Mouse (Mus musculus): ENCODE measurements around the gene Zfr. TPM values are rescaled to one million over a fixed set of nuclear protein-coding genes. Genes with fewer than 3 reads are reported as not detected.
"Not testable (repeated sequence)": the region's sequence is repeated elsewhere in the genome, so short reads cannot be mapped to it uniquely, and the experiment has no call there.

Gene Zfr
- polyA plus RNA-seq, 1 experiment from 2014 or later, result 128 TPM

DNA sequence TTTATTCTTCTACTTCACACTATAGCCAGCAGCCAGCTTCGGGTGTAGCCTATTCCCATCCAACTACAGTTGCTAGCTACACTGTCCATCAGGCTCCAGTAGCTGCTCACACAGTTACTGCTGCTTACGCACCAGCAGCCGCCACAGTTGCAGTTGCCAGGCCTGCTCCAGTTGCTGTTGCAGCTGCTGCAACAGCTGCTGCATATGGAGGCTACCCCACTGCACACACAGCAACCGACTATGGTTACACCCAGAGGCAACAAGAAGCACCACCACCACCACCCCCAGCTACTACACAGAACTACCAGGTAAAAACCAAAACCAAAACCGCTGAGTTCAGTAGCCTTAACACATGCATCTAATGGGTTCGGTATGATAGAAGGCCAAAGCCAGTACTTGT lies 18.7 kb downstream of the Zfr start:
- H3K4me2 ChIP-seq, result no peak overlapping the region
- no peak overlapping the region for H3K27ac ChIP-seq
- ATAC-seq (ENCODE audit: insufficient number of reproducible peaks, low FRiP score, low TSS enrichment, low read depth), result no peak
- H3K27me3 ChIP-seq, result no peaks in the 10 kb centered on the region
- H3K4me1 ChIP-seq, result peaks cover 3% of the 10 kb centered on the region; the same call in 1 of the 2 replicates
- H3K36me3 ChIP-seq, result peaks cover 25% of the 10 kb centered on the region
- WGBS, result 82% methylated on average over 6 of the region's 6 CpGs
- no peak overlapping the region for H3K4me3 ChIP-seq
- H3K9me3 ChIP-seq, result no peaks in the 10 kb centered on the region
- no peak overlapping the region for H3K9ac ChIP-seq

DNA sequence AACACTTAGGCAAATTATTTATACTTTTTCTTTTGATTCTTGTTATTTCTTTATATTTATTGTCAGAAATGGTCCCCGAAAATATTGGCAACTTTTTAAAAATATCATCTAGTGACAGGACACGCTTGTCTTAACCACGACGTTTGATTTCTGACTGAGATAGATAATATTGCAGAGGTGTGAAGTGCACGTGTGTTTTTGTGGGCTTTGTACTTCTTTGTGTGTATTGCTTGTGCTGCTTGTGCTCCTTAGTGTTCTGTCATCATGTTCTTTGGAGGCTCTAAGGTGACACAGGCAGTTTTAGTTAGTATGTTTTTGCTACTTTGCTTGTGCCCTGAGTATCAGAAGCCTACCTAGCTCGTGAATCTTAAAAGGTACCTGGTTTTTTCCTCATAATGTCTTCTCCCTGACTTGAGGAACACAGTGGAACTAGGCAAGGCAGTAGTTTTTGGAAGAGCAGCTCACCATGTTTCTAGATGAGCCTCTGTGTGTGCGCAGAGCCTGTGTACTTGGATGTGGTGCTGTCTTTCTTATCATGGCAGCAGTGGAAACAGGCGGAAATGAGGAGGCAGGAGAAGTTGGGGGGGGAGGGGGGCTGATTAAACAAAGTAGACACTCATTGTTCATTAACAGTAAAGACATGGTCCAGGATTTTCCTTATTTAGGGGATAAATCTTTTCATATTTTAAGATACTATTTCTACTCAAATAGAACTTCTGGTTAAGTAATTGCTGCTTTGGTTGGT lies 23.5 kb downstream of the Zfr start:
- ATAC-seq (ENCODE audit: insufficient number of reproducible peaks, low FRiP score, low TSS enrichment, low read depth), result no peak
- Histone ChIP-seq H3K36me3 (peaks cover 35% of the 10 kb centered on the region), H3K27me3 (no peaks in the 10 kb centered on the region), H3K4me1 (no peaks in the 10 kb centered on the region), H3K4me2 (no peak overlapping the region), H3K9ac (no peak overlapping the region), H3K27ac (no peak overlapping the region), H3K9me3 (no peaks in the 10 kb centered on the region), H3K4me3 (no peak overlapping the region)
- 91% methylated on average over 8 of the region's 8 CpGs for WGBS

DNA sequence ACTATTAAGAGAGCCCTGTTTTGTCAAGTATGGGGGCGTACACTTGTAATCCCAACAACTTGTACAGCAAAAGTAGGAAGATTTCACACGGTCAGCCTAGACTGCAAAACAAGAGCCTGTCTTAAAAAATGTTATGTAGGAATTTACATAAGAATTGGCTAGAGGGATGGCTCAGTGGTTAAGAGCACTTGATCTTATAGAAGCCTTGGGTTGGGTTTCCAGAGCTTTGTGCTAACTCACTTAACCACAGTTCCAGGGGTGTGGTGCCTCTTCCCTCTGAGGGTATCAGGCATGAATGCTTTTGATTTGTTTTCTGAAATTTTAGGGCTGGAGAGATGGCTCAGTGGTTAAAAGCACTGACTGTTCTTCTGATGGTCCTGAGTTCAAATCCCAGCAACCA lies 29.8 kb downstream of the Zfr start:
- 94% methylated on average over 2 of the region's 2 CpGs for WGBS
- no peak for ATAC-seq (ENCODE audit: insufficient number of reproducible peaks, low FRiP score, low TSS enrichment, low read depth)
- H3K4me2 ChIP-seq, result no peak overlapping the region

DNA sequence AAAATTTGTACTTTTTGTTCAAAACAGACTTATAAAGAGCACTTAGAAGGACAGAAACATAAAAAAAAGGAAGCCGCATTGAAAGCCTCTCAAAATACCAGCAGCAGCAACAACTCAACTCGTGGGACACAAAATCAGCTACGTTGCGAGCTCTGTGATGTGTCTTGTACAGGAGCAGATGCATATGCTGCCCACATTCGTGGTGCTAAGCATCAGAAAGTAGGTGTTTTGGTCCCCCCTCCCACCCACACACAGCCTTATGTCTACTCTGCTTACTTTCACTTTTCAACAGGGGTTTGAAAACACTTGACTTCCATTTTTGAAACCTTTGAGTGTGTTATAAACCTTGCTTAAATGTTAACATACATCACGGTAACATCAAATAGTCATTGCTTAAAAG lies 31.9 kb downstream of the Zfr start:
- no peak for ATAC-seq (ENCODE audit: insufficient number of reproducible peaks, low FRiP score, low TSS enrichment, low read depth)
- H3K4me2 ChIP-seq, result no peak overlapping the region
- H3K36me3 ChIP-seq, result peaks cover 50% of the 10 kb centered on the region
- 92% methylated on average over 6 of the region's 6 CpGs for WGBS
- H3K27me3 ChIP-seq, result no peaks in the 10 kb centered on the region
- H3K4me3 ChIP-seq, result no peak overlapping the region
- no peaks in the 10 kb centered on the region for H3K9me3 ChIP-seq
- no peaks in the 10 kb centered on the region for H3K4me1 ChIP-seq
- H3K27ac ChIP-seq, result no peak overlapping the region
- H3K9ac ChIP-seq, result no peak overlapping the region

More for the DNA sequence above, 29.8 kb downstream of the Zfr start:
- no peak overlapping the region for H3K9ac ChIP-seq
- no peak overlapping the region for H3K4me3 ChIP-seq
- H3K27me3 ChIP-seq, result no peaks in the 10 kb centered on the region
- H3K4me1 ChIP-seq, result no peaks in the 10 kb centered on the region
- H3K9me3 ChIP-seq, result no peaks in the 10 kb centered on the region
- H3K27ac ChIP-seq, result no peak overlapping the region
- H3K36me3 ChIP-seq, result peaks cover 41% of the 10 kb centered on the region

DNA sequence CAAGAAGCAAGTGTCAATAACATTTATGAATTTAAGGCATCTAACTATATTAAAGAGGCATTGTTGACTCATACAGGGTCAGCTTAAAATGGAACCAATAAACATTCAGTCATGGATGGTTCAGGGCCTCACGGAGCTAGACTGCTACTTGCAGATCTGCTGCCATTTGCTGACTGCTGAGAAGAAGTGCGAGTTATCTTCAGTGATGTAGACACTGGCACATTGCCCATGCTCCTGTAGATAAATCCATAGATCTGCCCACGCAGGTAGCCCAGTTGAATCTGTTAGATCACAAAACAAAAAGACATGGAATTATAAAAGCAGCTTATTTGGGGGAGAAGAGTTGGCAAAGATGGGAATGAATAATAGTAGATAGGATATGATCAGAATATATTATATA lies 36.1 kb downstream of the Zfr start:
- H3K27me3 ChIP-seq, result no peaks in the 10 kb centered on the region
- no peaks in the 10 kb centered on the region for H3K4me1 ChIP-seq
- H3K36me3 ChIP-seq, result peaks cover 64% of the 10 kb centered on the region

DNA sequence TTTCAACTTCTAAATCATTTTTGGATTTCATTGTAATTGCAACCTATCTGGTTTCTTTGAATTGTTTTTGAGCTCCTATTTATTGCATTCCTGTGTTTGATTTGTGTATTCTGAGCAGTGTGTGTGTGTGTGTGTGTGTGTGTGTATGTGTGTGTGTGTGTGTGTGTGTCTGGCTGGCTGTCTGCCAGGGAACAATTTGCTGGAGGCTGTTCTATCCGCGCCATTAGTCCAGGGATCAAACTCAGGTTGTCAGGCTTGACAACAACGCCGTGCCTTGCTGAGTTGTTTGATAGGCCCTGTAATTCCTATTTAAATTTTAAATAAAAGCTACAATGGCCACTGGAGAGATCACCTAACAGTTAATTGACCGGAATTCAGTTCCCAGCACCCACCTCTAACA lies 60.5 kb downstream of the Zfr start:
- ATAC-seq (ENCODE audit: insufficient number of reproducible peaks, low FRiP score, low TSS enrichment, low read depth), result no peak
- peaks cover 51% of the 10 kb centered on the region for H3K36me3 ChIP-seq

More for the DNA sequence above, 36.1 kb downstream of the Zfr start:
- H3K9ac ChIP-seq, result no peak overlapping the region
- no peaks in the 10 kb centered on the region for H3K9me3 ChIP-seq
- no peak overlapping the region for H3K27ac ChIP-seq
- WGBS, result 88% methylated on average over 3 of the region's 3 CpGs
- no peak overlapping the region for H3K4me3 ChIP-seq
- ATAC-seq (ENCODE audit: insufficient number of reproducible peaks, low FRiP score, low TSS enrichment, low read depth), result no peak
- H3K4me2 ChIP-seq, result no peak overlapping the region

DNA sequence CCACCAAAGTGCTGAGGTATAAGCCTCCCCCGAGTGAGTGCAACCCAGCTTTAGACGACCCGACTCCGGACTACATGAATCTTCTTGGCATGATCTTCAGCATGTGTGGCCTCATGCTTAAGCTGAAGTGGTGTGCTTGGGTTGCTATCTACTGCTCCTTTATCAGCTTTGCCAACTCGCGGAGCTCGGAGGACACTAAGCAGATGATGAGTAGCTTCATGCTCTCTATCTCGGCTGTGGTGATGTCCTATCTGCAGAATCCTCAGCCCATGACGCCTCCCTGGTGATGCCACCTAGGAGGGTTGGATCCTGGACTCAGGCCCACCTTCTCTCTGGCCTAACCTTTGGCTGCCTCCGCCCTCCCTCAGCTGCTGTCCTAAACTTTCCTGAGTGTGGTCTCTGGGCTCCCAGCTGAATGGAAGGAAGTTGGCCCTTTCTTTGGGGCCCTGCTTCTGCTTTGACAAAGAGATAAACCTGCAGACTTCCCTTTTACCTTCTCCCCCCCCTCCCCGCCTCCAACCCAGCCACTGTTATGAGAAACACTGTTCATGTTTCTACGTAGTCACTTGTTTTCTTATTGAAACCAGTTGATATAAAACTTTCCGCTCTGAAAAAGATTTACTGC lies 63.7 kb downstream of the Zfr start:
- H3K27ac ChIP-seq; H3K4me1 ChIP-seq; H3K9ac ChIP-seq; ATAC-seq (ENCODE audit: insufficient number of reproducible peaks, low FRiP score, low TSS enrichment, low read depth); H3K4me3 ChIP-seq; H3K9me3 ChIP-seq; H3K4me2 ChIP-seq; H3K27me3 ChIP-seq: not testable (repeated sequence)
- peaks cover 37% of the 10 kb centered on the region for H3K36me3 ChIP-seq
- WGBS, result 85% methylated on average over 13 of the region's 13 CpGs

More for the DNA sequence above, 60.5 kb downstream of the Zfr start:
- Histone ChIP-seq H3K9ac (no peak overlapping the region), H3K9me3 (no peaks in the 10 kb centered on the region), H3K4me2 (no peak overlapping the region), H3K4me3 (no peak overlapping the region), H3K4me1 (no peaks in the 10 kb centered on the region), H3K27ac (no peak overlapping the region), H3K27me3 (no peaks in the 10 kb centered on the region)
- 72% methylated on average over 5 of the region's 5 CpGs for WGBS

DNA sequence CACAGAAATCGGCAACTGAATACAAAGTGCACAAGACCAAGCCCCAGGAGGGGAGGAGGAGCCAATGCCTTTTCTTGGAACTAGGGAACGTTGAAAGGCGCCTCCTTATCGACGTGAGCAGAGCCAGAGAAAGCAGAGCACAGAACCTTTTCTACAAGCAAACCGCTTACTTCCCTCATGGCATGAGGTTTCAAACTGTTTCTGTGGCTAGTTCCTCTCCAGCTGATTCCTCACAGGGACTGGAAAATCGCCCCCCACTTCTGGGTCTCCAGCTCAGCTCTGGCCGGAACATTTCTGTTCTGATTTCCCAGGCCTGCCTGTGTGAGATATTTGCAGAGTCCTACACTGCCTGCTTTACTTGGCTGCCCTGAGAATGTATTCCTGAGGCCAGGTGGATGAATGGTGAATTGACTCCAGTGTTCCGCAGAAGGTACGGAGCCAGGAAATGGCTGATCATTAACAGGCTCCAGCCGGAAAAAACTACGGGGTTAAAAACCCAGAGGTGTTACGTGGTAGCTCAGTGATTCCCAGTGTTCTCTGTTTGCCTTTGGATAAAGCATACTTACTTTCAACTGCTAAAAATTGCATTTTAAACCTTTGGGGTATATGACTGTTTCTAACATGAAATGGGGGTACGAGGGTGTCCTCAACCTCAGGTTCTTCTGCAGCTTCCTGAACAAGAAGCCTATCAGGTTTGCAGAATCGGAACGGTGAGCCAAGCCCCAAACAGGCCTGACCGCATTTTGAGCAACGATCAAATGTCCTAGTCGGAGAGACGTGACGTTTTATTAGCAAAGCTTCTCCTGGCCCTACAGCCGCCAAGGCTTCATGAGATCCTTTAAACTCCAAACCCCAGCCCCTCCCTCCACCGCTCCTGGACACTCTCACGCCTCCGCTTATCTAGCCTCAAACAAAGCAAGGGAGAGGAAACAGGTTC lies 76.5 kb downstream of the Zfr start:
- Histone ChIP-seq H3K9ac (no peak overlapping the region), H3K4me2 (peak overlapping the region; percentile 31), H3K36me3 (peaks cover 12% of the 10 kb centered on the region), H3K4me3 (peak overlapping the region; percentile 11; the same call in 1 of the 2 replicates), H3K27me3 (no peaks in the 10 kb centered on the region), H3K4me1 (peaks cover 29% of the 10 kb centered on the region), H3K27ac (peak overlapping the region; percentile 76), H3K9me3 (no peaks in the 10 kb centered on the region)
- ATAC-seq (ENCODE audit: insufficient number of reproducible peaks, low FRiP score, low TSS enrichment, low read depth), result peak; percentile 87
- 23% methylated on average over 25 of the region's 25 CpGs for WGBS

DNA sequence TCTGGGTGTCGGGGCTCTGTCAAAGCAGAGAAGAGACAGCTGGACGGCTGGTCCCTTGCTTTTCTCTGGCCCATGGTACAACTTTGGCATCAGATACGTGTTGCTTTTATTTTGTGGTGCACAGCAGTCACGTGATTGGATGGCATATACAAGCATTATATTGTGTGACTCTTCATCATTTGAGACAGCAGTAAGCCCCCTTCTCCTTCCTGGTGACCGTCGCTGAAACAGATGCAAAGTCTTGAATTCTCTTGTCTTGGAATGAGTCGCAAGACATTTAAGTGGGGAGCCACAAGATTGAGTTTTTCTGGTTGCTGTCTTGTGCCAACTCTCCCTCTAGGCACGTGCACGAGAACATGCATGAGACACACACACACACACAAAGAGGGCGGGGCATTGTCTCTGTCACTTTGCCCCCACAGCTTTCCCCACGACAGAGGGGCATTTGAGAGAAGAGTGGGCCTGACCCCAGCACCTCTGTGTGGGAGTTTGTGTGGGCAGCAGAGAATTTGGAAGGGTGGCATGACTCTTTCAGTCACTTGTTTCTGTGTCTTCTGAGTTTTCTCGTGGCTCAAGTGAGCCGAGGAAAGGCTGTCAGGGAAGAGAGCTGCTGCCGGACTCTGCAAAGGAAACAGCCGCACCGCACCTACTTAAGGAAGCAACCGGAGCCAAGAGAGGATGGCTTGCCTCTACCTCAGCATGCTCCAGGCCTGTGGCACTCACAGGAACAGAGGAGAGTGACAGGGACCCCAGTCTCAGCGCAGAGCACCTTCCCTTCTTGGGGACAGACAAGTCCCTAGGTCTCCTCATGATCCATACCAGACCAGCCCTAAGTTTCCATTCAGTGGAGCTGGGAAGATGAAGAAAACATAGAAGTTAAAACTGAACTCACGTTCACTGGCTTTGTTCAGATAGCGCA lies 77.4 kb downstream of the Zfr start:
- H3K27ac ChIP-seq, result peak overlapping the region; percentile 76
- H3K27me3 ChIP-seq, result no peaks in the 10 kb centered on the region
- peak overlapping the region; percentile 31 for H3K4me2 ChIP-seq
- peaks cover 8% of the 10 kb centered on the region for H3K36me3 ChIP-seq
- peaks cover 29% of the 10 kb centered on the region for H3K4me1 ChIP-seq
- no peak overlapping the region for H3K9ac ChIP-seq
- no peak overlapping the region for H3K4me3 ChIP-seq
- 66% methylated on average over 20 of the region's 20 CpGs for WGBS
- no peak for ATAC-seq (ENCODE audit: insufficient number of reproducible peaks, low FRiP score, low TSS enrichment, low read depth)
- H3K9me3 ChIP-seq, result no peaks in the 10 kb centered on the region

DNA sequence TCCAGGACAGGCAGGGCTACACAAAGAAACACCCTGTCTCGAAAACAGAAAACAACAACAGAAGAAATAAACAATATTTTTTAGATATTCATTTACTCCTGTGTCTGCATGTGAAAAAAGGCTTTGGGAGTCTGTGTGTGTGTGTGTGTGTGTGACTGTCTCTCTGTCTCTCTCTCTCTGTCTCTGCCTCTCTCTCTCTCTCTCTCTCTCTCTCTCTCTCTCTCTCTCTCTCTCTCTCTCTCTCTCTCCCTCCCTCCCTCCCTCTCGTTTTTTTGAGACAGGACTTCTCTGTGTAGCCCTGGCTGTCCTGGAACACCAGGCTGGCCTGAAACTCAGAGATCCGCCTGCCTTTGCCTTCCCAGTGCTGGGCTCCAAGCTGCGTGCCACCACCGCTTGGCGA lies 78.3 kb downstream of the Zfr start:
- no peak overlapping the region for H3K4me3 ChIP-seq
- H3K27ac ChIP-seq, result no peak overlapping the region
- H3K4me1 ChIP-seq, result peaks cover 29% of the 10 kb centered on the region
- H3K4me2 ChIP-seq, result no peak overlapping the region
- H3K27me3 ChIP-seq, result no peaks in the 10 kb centered on the region
- 85% methylated on average over 5 of the region's 6 CpGs for WGBS
- no peaks in the 10 kb centered on the region for H3K36me3 ChIP-seq
- no peaks in the 10 kb centered on the region for H3K9me3 ChIP-seq
- H3K9ac ChIP-seq, result no peak overlapping the region
- no peak for ATAC-seq (ENCODE audit: insufficient number of reproducible peaks, low FRiP score, low TSS enrichment, low read depth)
